Mouse (Mus musculus) cerebellum, adult 2 months (tissue): ENCODE measurements at regions not wholly inside any gene's neighbourhood (a gene's known extent, or its start where the extent isn't known, plus 50 kb on each side); places are given as distances from the start of the nearest gene placed in this dataset.

Experiments used
- DNase-seq, 2 experiments: peaks; one replicate each; pipeline ENCODE4 v3.0.0; 2021
- H3K27ac ChIP-seq: fragments of 200-500 bp; 2 replicates; pipeline ENCODE4 v1.5.1; 2012; ENCODE audit warnings: low read length, control low read depth, inconsistent platforms; ENCODE audit not compliant: insufficient read depth
- H3K27me3 ChIP-seq: fragments of 200-500 bp; 2 replicates; pipeline ENCODE4 v1.6.1; 2012; ENCODE audit warnings: inconsistent platforms, mild to moderate bottlenecking, low read length, moderate library complexity; ENCODE audit not compliant: control insufficient read depth, insufficient read depth
- H3K4me1 ChIP-seq: fragments of 200-500 bp; 2 replicates; pipeline ENCODE4 v1.6.1; 2011; ENCODE audit warnings: low read length; ENCODE audit not compliant: control insufficient read depth, insufficient read depth
- H3K4me3 ChIP-seq: fragments of 200-500 bp; replicated peaks from 2 replicates; pipeline ENCODE3; 2011; ENCODE audit warnings: mild to moderate bottlenecking, low read depth, low read length, control low read depth; ENCODE audit not compliant: insufficient read depth
- CTCF ChIP-seq: fragments of 200-500 bp; IDR thresholded peaks from 2 replicates; pipeline ENCODE4 v1.5.1; 2011; ENCODE audit warnings: low read depth, mild to moderate bottlenecking, control low read depth, low read length, moderate library complexity, borderline replicate concordance; ENCODE audit not compliant: insufficient read depth
- POLR2A ChIP-seq: fragments of 200-500 bp; IDR thresholded peaks from 2 replicates; pipeline ENCODE4 v1.6.1; 2011; ENCODE audit warnings: low read length, control low read depth, borderline replicate concordance; ENCODE audit not compliant: insufficient read depth
- WGBS: fragments of 180-500 bp; shearing (Covaris S2); methylation state at CpG from one replicate; pipeline ENCODE4 v1.1.7; 2018; 5-methylcytosine and 5-hydroxymethylcytosine counted together

- Histone ChIP-seq H3K27ac (no peak overlapping the region), H3K4me1 (peaks cover 5% of the 10 kb centered on the region; the same call in 1 of the 2 replicates), H3K27me3 (no peaks in the 10 kb centered on the region), H3K4me3 (no peak overlapping the region)
- no peak for TF ChIP-seq CTCF
- no peak for TF ChIP-seq POLR2A
- no peak for DNase-seq
- 90% methylated on average over 8 of the region's 8 CpGs for WGBS
Observed at GRCm38 (mm10) chr7:67437216-67438006, 64.8 kb upstream of the Mef2a start.

DNA sequence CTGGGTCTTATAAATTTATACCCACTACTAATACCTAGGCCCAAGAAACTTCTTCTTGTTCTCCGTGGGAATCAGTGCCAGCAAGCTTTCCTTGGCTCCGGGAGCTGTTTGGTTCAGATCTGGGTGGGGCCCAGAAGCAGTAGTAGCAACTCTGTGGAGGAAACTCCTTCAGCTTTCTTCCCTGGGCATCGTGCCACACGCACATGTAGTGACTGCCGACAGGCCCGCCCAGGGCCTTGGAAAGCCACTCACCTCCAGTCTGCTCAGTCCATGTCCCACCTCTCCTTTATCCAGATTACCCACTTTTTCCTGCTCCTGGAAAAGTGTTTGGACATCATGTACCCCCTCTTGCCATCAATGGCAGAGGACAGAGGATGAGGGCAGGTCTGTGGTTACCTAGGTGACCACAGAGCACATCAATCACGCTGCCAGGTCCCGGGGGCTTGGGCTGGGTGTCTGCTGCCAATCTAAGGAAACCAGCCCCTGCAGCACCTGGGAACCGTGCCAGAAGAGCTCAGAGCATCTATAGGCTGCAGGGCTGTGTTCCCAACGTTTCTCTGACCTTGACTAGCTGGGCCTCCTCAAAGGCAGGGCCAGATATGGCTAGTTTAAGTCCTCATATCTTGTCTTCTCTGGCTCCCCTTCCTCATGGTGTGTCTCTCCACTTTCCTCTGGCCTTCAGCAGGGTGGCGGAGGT lies 63.1 kb upstream of the Mef2a start:
- Histone ChIP-seq H3K27ac (no peak overlapping the region), H3K4me3 (no peak overlapping the region), H3K27me3 (no peaks in the 10 kb centered on the region), H3K4me1 (peaks cover 1% of the 10 kb centered on the region; the same call in 1 of the 2 replicates)
- no peak for TF ChIP-seq CTCF
- no peak for TF ChIP-seq POLR2A
- 33% methylated on average over 11 of the region's 11 CpGs for WGBS
- DNase-seq, result no peak

DNA sequence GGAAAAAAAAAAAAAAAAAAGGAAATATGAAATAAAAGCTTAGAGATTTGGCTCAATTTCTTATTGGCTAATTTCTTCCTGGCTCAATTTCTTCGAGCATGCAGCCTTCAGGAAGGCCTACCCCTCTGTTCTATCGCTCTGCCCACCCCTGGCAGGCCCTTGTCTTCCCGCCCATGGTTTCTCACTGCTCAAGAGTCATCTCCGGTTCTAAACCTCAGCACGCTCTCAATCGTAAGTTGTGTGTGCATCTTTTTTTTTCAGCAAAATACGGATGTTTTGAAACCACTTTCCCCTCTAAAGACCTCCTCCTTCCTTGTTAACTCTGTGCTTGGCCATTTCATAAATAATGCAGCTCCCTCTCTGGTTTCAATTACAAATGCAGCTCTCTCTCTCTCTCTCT lies 58.3 kb upstream of the Mef2a start:
- Histone ChIP-seq H3K27ac (no peak overlapping the region), H3K4me3 (no peak overlapping the region), H3K4me1 (no peaks in the 10 kb centered on the region), H3K27me3 (no peaks in the 10 kb centered on the region)
- TF ChIP-seq CTCF (no peak), POLR2A (no peak)
- WGBS, result 90% methylated on average over 7 of the region's 7 CpGs
- no peak for DNase-seq

GRCm38 (mm10) chr7:67430041-67430440 lies 57.4 kb upstream of the Mef2a start:
- Histone ChIP-seq H3K27ac (no peak overlapping the region), H3K4me3 (no peak overlapping the region), H3K27me3 (no peaks in the 10 kb centered on the region), H3K4me1 (no peaks in the 10 kb centered on the region)
- WGBS, result 74% methylated on average over 4 of the region's 4 CpGs
- no peak for TF ChIP-seq POLR2A
- no peak for TF ChIP-seq CTCF
- DNase-seq, result no peak

DNA sequence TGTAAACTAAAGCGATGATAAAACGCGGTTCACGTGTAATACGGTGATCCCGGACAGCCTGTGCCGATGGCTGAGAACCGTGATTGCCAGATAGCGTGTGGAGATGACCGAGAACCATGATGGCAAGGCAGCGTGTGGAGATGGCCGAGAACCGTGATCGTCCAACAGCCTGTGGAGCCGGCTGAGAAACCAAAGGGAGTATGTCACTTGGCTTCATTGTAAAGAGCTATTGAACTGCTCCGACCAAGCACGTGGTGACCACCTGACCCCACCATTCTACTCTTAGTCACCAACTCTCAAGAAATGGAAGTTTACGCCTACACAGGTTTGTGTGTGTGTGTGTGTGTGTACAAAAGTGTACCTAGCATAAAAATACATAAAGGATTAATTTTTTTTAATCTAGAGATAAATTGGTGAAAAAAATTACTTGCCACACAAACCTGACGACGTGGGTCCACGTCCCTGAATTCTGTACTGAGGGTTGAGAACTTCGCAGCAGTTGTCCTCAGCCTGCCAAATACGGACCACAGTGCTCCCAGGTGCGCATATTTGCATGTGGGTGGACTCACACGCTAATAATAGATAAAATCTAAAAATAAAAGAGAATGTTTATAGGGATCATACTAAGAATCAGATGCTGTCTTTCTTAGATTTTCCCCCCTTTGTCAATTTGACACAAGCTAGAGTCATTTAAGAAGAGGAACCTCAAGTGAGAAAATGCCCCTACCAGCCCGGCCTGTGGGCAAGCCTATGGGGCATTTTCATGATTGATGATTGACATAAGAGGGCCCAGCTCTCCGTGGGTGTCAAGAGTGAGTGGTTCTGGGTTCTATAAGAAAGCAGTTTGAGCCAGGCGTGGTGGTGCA lies 56.6 kb upstream of the Mef2a start:
- no peaks in the 10 kb centered on the region for H3K4me1 ChIP-seq
- H3K4me3 ChIP-seq, result no peak overlapping the region
- 92% methylated on average over 28 of the region's 28 CpGs for WGBS
- H3K27ac ChIP-seq, result no peak overlapping the region
- no peak for DNase-seq
- H3K27me3 ChIP-seq, result no peaks in the 10 kb centered on the region
- TF ChIP-seq CTCF (no peak), POLR2A (no peak)

- Histone ChIP-seq H3K27ac (no peak overlapping the region), H3K4me3 (no peak overlapping the region), H3K4me1 (no peaks in the 10 kb centered on the region), H3K27me3 (no peaks in the 10 kb centered on the region)
- TF ChIP-seq POLR2A, result no peak
- TF ChIP-seq CTCF, result no peak
- no peak for DNase-seq
- WGBS, result 94% methylated on average over 3 of the region's 3 CpGs
Observed at GRCm38 (mm10) chr7:67428388-67428787, 55.7 kb upstream of the Mef2a start.

DNA sequence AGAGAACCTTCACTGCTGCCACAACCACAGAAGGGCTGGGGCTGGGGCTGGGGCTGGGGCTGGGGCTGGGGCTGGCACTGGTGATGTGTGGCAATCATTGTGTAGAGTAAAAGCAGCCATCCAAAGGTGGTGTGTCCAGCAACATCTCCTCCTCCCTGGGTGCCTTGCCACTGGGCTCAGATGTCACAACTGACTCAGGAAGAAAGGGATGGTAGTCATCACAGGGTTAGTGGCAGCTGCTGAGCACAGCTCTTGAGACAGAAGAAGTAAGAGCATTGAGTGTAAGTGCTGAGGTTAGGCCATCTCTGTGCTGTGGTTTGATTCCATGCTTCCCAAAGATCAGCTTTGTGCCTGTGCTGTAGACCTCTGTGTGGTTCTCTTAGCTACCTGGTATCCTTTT lies 53.4 kb upstream of the Mef2a start:
- TF ChIP-seq CTCF (no peak), POLR2A (no peak)
- Histone ChIP-seq H3K27ac (no peak overlapping the region), H3K4me1 (peaks cover 7% of the 10 kb centered on the region), H3K4me3 (no peak overlapping the region), H3K27me3 (no peaks in the 10 kb centered on the region)
- DNase-seq, result no peak
